Mouse (Mus musculus) lung, postnatal 14 days (tissue): ENCODE measurements around the gene Lrmda.

Experiments
- DNase-seq: peaks from one replicate; pipeline ENCODE4 v3.0.0; 2021

Gene Lrmda

DNA sequence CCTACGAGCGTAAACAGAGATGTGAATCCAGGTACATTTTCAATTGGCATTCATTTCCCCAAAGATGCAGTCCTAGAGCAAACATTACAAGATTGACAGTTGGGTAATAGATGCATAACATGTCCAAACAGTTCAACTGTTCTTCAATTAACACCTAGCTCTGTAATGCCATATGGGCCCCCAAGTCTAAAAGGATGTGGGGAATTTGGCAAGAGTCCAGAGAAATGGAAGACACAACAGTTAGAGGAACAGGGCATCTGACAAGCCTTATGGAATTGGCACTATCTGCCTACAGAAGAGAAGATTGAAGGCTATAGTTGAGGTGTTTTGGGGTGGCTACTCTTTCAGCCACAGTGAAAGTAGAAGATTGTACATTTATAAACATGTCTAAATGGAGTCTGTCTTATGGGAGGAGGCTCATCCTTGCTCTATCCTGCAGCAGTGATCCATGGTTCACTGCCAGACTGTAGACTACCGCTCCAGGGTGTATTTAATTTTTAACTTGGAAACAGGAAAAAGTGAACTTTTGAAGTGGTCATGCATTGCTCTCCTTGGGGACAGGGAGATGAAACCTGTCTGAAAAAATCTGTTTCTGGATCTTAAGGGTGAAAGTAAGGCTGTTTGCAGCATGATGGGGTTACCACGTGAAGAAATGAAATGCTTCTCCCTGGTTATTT is 245.9 kb downstream of the Lrmda start:
- DNase-seq: no peak

DNA sequence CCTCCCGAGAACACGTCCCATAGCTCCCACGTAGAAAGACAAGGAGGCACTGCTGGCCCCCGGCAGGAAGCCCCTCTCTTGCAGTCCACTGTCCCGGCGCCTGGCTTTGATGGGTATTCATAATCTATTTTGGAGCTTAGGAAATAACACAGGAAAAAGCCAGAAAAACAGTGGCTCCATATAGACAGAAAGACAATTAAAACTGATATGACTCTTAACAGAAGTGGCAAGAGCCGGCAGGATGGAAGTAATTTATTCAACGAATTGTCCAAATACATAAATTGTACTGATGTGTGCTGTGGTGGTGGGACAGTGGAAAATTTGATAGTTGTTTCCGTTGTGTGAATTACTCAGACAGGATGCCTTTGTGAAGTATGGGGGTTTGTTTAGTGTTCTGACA is 250.3 kb downstream of the Lrmda start:
- peak; percentile 56 for DNase-seq

DNA sequence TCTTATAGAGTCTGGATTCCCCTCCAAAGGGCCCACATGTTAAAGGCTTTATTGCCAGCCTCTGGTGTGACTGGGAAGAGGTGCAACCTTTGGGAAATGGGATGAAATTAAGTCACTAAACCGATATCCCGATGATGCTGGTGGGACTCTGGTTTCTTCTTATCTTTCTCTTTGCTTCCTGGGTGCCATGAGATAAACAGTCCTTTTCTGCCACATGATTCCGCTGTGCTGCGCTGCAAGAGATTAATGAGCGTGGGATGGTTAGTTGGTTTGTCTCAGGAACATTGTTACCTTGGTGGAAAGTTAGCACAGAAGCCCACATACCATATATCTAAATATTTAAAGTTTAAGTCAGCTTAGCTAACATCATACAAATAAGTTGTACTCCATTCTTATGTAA is 258.5 kb downstream of the Lrmda start:
- no peak for DNase-seq

DNA sequence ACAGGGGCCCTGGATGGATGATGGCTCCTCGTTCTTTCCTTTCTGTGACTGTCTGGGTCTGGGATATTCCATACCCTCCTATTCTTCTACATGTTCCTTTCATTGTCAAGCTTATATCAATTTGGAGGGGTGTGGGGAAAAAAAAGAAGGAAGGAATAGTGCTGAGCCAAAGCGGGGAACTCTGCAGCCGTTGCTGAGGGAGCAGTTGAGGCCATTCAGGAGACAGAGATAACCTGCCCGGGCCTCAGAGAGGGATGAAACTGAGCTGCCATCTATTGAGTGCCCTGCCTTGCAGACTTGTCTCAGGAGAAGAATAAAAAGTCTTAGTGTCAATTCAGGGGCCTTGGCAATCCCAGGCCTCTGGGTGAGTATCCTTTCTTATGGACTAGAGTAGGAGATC is 260.1 kb downstream of the Lrmda start:
- DNase-seq: no peak

DNA sequence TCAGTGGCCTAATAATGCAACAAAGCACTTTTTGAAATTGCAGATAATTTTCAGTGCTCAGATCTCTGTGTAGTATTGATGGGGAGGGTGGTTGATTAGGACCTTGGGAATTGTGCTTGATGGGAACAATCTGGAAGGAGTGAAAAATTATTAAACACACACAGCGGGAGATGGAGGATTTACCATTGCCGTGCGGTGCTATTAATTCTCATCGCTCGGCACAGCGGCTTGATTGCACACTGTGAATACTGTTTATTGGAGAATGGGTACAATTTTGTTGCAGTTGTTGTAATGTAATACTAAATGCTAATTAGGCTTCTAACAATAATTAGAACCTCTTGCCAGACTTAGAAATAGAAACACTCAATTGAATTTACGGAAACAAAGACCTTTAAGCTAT is 262.1 kb downstream of the Lrmda start:
- DNase-seq: no peak

DNA sequence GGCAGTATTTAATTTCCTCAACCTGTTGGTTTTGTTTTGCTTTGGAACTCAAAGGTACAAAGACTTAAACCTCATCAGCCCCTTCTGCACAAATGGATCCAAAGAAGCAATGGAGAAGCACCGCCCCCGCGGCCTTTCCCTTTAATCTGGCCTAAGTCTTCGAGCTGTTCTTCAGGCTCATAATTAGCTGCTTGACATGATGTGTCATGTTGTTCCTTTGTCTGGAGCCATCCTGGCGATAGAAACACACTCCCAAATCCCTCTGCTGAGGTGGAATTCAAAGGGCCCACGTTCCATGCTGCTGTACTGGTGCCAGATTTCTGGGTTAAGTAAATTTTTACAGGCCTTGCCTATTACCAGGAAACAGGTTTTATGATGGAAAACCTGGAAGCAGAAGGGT is 263.3 kb downstream of the Lrmda start:
- no peak for DNase-seq

DNA sequence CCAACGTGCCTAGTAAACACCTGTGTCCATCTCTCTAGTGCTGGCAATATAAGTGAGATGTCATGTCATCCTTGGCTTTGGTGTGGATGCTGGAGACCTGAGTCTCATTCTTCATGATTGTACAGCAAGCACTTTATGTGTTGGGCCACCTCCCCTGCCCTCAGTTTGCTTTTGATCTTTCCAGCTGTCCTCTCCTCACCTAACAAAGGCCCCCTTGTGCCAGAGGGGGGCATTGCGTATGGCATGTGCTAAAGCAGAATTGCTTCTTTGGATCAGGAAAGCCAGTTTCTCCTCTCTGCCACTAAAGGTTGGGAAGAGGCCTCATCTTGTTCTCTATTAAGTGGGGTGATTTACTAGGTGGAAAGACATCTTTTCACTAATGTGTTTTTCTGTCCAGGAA is 264.2 kb downstream of the Lrmda start:
- no peak for DNase-seq

DNA sequence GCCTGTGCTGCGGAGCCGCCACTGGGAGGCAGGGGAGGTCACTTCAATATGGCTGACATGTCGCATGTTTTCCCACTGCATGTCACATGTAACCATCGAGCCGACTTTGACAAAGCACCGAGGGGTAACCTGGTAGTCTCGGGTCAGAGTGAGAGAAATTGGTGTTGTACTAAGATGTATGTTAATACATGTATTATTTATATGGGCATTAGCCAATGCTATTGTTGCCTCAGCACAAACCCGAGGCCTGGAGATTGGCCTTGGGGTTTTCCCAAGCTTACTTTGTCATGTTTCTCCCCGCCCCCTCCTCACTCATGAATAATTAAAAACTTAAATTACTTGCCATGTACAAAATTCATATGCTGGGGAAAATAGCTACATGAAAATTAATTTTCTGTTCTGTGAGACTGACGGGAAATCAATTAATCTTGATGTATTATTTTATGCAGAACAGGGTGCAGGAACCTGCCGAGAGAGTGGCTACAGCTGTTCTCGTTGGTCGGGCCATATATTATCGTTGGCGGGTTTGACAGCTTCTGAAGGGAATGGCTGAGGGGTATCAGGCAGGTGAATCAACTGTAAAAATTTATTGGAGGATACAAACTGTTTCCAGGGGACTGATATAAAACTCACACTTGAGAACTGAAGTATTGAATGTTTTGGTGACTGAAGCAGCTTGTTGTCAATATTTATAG is 265.5 kb downstream of the Lrmda start:
- no peak for DNase-seq

DNA sequence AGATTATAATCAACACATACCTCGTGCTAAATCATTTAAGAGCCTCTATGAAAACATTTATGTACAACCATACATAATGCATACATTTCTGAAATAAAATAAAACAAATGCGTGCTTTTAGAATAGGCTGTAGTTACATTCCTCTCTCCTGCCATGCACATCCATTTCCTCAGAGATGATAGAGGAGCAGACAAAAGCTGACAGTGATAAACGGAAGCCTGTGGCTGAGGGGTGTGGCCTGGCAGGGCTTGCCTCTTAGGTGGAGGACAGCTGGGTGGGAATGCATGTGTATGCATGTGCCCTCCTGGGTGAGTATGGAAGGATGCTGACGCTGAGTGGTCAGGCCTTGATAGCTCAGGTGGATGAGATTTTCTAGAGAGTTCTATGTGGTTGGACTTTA is 266.3 kb downstream of the Lrmda start:
- no peak for DNase-seq

DNA sequence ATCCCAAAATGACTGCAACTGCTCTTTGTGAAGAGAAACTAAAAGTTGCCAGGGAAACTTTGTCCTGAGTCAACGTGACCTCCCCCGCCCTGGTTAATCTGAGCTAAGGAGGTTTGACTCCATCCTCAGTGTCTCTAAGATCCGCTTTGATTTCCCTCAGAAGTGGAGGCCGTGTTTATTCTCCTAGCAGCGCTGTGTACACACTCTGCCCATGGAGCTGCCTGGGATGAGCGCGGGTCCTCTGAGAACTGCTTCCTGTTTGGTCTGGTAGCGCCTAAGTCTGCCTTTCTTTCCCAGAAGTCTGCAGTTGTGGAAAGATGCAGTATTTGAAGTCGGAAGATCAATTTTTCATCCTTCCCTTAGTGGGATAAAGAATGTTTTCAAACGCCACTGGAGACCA is 268.7 kb downstream of the Lrmda start:
- peak; percentile 27 for DNase-seq

DNA sequence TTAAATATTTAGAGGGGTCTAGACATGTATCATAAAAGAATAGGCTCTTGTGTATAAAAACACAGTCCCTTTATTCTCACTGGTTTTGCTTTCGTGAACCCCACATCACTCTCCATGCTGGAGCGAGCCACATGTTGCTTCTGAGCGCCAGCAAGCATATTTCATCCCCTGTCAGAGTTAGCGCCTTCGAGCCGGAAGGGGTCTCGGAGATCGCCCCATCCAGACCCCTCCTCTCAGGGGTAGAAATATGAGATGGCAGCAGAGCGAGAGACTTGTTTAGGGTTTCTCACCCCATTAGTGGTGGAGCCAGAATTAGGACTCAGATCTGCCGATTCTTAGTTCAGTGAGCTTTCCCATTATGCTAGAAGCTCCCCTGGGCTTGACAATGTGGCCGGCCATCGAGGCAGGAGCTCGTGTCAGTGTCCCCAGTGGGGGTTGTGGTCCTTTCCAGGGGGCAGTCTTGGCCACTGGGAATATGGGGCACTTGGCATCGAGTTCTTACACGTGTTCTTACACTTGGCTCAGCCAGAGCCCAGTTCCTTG is 269.9 kb downstream of the Lrmda start:
- DNase-seq: no peak

DNA sequence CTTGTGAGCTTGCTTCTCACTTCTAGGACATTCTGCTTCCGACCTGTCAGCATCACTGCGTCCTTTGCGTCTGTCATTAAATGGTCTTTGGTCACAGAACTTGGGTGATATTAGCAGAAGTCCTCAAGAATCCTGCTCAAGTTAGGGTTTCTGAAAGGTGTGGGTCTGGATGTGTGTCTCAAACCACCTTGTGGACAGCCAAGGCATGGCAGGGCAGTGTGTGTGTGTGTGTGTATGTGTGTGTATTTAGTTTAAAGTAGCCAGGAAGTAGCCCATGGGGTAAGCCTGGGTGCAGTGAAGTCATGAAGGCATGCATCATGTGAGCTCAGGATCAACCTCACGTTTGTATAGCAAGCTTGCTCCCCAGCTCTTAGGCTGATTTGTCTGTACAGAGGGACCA is 274.9 kb downstream of the Lrmda start:
- no peak for DNase-seq

DNA sequence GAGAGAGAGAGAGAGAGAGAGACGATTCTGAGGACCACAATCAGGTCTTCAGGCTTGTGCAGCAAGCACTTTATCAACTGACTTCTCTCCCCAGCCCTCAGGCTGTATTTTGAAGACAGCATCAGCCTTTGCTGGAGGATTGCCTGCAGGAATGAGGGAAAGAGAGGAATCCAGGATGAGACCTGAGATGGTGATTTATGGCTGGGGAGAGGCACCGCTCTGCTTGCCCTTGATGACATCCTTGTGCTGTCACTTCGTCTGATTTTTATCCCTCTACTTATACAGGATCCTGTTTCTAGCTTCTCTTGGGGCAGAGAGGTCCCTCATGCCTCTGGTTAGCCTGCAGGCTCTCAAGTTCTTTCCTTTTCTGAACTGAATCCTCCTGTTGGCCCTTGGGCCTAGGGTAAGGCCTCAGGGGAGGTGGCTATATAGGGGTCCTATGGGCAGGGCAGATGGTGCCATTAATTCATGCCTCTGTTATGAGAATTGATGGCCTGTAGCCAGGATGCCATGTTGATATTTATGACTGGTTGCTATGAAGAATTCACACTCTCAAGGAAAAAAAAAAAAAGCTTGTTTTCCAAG is 277.2 kb downstream of the Lrmda start:
- DNase-seq: no peak

DNA sequence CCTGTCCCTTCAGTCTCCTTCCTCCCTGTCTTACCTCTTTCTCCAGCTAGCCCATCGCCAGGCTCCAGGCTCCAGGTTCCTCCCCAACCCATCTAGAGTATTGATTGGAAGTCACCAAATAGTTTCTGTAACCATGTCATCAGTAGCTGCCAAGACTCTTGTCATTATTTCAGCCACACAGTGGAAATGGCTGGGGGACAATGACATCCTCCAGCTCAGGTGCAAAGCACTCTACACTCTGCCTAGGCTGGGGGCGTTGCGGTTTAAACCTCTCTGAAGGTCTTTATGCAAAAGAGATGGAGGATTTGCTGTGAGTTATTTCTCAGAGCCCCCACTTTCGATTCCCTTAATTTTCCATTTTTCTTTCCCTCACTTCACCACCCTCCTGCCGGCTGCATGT is 287.2 kb downstream of the Lrmda start:
- no peak for DNase-seq

DNA sequence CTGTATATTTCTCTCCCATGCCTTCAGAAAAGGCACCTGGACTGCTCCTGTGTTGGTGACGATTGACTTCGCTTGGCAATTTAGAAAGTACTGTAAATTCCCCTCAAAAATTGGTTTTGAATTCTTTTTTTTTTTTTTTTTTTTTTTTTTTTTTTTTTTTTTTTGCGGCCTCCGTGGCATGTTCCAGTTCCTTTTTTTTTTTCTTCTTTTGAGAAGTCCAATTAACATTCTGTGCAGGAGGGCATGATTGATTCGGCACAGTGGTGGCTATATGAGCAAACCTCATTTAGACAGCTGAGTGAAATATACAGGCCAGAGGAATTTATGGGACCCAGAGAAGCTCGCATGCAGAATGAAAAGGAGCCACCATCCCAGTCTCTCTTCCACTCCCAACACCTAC is 288.5 kb downstream of the Lrmda start:
- no peak for DNase-seq

DNA sequence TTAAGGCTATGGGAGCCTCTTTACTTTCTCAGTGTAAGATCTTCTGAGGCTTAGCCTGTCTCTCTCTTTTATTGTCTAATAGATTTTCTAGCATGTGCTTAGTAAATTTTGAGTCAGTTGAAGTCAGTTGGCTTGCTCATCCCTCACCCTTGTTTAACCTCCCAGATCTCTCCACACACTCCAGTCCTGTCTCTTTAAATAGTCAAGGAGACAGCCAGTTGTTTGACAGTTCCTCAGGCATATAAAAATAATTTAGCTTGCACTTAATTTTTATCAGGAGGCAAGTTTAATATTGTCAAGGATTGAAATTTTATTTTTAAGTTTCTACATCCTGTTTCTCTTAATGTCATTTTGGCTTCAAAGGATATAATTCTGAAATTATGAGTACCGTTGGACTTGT is 303.5 kb downstream of the Lrmda start:
- no peak for DNase-seq

DNA sequence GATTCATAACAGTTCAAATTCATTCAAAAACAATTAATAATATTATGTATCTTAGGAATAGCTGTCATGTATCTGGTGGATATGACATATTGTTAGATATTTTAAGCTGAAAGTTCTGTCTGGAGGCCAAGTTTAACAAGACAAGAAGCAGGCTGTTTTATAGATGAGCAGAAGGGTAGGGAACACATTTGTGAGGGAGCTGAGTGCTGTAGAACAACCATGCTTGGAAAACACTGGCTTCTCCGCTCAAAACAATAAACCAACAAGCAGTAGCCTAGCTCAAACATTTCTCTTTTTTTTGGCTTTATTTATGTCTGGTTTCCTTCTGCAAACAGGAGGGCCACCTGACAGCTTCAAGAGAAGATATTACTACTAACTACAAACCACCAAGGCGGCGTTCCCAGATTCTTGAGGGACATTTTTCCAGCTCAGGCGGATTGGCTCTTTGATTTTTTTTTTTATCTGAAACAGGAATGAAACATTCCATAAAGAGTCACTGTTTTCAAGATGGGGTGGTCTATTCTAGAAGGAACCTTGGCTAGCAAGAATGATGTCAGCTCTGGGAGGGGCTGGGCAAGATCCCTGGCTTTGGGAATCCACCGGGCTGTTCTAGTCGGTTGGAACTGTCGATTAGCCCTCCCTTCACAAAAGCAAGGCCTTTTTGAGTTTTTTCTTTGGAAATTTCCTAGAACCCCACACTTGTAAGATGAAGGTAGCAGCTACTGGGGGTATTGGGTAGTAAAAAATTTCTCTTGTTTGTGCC is 304.2 kb downstream of the Lrmda start:
- peak; percentile 12 for DNase-seq

DNA sequence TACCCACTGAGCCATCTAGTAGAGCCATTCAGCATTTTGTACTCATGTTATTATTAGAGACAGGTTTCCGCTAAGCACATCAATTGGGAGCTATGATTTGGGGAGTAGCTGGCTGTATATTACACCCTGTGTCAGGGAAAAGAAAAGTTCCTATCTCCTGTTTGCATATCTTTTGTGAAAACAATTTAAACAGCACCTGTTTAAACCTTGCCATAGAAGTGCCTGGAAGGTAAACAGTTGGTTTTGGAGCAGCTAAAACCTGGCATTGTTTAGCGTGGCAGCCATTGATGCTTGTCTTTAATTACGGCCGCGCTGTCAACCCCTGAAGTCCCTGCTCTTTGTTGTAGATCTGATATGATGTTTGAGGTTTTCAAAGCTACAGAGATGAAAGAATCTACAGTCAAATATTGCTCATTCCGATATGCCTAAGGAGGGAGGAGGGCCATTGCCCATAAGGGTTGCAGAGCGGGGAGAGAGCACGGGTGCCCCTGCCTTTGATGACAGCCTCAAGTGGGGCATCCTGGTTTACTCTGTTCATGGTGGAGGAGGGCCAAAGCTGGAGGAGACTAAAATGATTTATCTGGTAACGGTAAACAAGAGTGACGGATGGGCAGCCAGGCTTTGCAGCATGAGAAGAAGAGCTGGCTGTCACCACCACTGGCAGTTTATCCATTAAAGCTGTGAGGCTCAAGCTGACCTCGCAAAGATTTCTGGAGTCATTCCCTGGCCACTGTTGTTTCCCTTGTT is 306.9 kb downstream of the Lrmda start:
- peak; percentile 37 for DNase-seq

DNA sequence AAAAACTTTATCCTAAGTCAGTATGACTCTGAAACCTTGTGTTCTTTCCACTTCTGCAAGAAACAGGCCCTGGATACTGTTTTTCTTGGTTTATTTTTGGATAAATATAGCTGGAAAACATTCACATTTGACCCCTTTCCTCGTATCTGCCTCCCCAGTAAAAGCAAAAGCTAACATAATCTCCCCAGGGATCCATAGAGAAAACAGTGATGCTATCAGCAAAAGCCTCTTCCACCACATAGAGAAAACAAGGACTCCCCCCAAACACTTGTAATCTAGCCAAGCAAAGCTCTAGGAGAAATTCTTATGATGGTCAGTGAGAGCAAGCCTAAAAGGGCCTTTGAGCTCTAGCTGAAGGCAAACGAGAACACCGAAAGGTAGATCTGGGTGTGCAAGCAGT is 309.7 kb downstream of the Lrmda start:
- no peak for DNase-seq

DNA sequence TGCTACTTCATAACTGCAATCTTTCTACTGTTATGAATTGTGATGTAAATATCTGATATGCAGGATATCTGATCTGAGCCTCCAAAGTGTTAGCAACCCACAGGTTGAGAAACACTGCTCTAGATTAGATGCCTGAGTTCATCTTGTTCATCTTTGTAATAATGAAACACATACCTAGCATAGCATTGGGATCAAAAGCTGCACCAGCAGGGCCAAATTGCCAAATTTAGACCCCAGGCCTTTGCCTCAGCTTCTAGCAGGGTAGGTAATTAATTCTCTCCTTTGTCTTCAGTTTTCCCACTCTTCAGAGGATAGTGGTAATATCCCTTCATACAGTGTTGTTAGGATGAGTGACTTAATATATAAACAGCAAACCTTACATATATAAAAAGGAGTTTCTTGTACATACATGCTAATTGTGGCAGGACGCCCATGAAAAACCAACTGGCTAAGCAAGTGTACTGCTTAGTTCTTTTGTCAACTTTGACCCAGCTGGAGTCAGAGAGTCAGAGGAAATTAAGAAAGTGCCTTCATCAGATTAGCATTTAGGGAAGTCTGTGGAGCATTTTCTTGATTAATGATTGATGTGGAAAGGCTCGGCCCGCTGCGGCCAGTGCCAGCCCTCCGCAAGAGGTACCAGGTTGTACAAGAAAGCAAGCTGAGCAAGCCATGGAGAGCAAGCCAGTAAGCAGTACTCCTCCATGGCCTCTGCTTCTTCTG is 315.7 kb downstream of the Lrmda start:
- DNase-seq: no peak

DNA sequence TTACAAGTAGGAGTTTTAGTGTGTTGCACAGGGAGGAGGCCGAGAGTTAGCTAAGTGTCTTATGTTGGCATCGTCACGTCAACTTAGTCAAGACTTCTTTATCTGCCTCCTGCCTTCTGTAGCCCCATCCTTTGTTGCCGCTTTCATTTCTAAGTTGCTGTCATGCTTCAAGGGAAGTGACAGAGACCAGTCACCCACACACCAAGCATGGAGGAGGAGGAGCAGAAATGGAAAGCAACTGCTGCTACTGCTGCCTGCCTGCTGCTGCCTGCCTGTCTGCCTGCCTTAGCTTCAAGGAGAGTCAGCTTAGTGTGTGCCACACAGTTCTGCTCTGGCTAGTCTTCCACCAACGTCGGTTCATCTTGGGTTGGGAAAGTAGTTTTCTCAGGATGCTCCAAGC is 319.7 kb downstream of the Lrmda start:
- no peak for DNase-seq

DNA sequence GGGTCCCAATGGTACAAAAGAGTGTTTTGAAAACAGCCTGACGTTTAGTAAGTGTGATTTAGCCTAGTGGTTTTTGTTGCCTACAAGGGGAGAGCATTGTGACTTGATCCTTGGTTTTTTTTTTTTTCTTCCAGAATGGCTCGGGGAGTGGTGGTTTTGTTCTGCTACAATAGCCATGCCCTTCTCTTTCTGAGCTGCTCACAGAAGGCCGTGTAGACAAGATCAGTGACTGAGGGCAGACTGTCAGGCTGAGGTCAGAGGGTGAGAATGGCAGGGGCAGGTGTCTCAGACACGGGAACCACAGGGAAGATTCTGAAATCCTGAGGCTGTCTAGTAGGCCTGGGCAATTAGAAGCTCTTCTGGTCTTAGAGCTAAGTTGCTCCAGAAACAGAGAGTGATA is 323.8 kb downstream of the Lrmda start:
- no peak for DNase-seq
